Mouse (Mus musculus): ENCODE data around the gene Hoxc11. TPM values are rescaled to one million over a fixed set of nuclear protein-coding genes. Genes with fewer than 3 reads are reported as not detected.
A peak's percentile ranks its signal among the peaks of the same experiment; 100 is the strongest.

The Hoxc11 gene
- polyA plus RNA-seq, 1 experiment from 2014 or later: not detected

DNA sequence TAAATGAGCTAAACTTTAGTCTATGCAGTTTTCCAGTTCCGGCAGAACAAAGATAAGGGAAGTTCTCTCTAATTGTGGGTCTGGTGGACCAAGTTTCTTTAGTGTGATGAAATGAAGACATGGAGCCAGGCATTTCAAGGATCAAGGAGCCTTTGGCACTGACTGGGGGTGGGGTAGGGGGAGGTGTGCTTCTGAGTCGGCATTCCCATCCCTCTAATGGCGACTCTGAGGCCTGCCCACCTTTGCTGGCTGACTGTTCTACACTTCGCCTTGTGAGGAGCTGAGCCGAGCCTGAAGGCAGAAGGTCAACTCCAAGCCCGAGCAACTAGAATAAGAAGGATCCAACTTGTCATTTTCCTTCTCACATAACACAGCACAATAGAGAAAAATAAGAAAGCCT, 7.5 kb downstream of the Hoxc11 start:
- no peak overlapping the region for H3K4me3 ChIP-seq
- H3K27ac ChIP-seq: no peak overlapping the region
- no peak overlapping the region for H3K9ac ChIP-seq
- H3K27me3 ChIP-seq (replicated peaks): peaks cover 93% of the 10 kb centered on the region
- WGBS: 2% methylated on average over 6 of the region's 6 CpGs
- ATAC-seq (replicated peaks): no peak
- no peaks in the 10 kb centered on the region for H3K9me3 ChIP-seq
- peaks cover 5% of the 10 kb centered on the region; the same call in 1 of the 2 replicates for H3K4me1 ChIP-seq
- no peak overlapping the region for H3K4me2 ChIP-seq
- no peaks in the 10 kb centered on the region for H3K36me3 ChIP-seq (replicated peaks)

DNA sequence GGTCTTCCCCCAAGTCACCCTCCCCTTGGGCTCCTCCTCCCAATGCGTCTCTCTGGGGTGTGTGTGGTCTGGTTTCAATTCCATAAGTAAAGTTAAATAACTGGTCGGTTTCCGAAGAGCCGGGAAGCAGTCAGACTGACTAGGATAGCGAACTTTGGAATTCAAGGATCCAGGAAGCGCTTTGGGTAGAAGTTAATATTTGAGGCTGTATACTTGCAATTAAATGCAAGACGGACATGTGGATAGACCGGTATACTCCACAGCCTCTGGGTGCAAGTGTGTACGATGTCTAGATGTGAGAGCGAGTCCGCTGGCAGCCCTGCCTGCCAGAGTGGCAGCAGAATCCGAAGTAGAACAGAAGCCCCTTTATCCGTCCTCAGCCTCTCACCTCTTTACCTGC, 8.3 kb downstream of the Hoxc11 start:
- no peak for ATAC-seq (replicated peaks)
- Histone ChIP-seq H3K9me3 (no peaks in the 10 kb centered on the region), H3K27me3 (replicated peaks) (peaks cover 93% of the 10 kb centered on the region), H3K36me3 (replicated peaks) (no peaks in the 10 kb centered on the region), H3K27ac (no peak overlapping the region), H3K4me3 (no peak overlapping the region), H3K9ac (no peak overlapping the region), H3K4me2 (no peak overlapping the region), H3K4me1 (peaks cover 5% of the 10 kb centered on the region; the same call in 1 of the 2 replicates)
- WGBS: 2% methylated on average over 13 of the region's 13 CpGs

DNA sequence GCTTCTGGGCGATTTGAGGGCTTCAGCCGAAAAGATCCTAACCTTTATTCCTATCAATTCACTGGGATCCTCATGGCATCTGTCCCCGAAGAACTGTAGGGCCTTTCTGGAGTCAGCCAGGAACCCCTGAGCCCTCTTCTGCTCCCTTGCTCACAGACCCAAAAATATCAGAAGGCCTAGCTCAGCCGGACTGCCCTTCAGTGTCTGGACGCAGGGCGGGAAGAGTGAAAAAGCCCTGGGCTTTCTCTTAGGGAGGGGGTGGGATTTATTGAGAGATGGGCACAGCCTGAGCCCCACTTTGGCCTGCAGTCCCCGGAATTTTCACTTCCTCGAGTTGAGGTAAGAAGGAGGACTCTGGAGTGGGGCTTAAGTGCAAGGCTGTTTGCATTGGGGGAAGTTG, 9.0 kb downstream of the Hoxc11 start:
- Histone ChIP-seq H3K9ac (no peak overlapping the region), H3K36me3 (replicated peaks) (no peaks in the 10 kb centered on the region), H3K4me1 (peaks cover 5% of the 10 kb centered on the region; the same call in 1 of the 2 replicates), H3K27me3 (replicated peaks) (peaks cover 92% of the 10 kb centered on the region), H3K4me3 (no peak overlapping the region), H3K27ac (no peak overlapping the region), H3K9me3 (no peaks in the 10 kb centered on the region), H3K4me2 (no peak overlapping the region)
- WGBS: 3% methylated on average over 8 of the region's 8 CpGs
- ATAC-seq (replicated peaks): no peak

DNA sequence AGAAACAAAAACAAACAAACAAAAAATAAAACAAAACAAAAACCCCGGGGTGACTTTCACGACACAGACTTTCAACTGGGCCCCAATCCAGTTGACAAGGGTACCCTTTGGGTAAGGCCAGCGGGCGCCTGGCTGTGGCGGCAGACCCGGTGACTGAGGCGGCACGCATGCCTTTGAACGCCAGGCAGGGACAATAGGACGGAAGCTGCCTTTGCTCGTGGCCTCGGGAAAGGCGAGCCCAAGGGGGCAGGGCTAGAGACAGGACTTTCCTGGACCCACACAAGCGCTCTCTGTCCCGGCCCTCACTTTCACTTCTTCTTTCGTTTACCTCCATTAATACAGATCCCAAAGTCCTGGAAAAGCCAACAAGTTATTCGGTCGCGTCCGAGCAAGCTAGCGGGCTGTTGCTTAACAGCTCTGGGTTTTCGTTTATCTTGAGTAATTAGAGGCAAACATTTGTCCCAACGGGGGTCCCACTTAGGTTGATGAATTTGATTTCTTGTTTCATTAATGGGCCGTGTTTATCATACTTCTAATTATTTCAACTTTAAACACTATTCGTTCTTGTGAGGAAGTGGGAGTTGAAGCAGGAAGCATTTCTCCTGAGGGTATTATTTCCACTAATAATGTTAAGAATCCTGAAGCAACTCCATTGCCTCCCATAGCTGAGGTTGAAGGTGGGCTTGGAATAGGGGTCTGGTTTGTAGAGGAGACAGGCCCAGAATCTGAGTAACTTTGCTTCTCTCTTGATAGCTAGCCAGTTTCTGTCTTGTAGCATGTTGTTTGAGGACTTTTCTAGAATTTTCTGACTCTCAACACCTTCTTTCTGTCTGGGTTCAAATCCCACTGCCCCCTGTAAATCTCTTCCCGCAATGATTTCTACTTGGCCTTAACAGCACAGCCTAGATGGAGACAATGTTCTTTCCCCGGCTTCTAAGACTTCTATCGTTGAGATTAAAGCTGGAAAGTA, 9.7 kb downstream of the Hoxc11 start:
- Histone ChIP-seq H3K4me3 (no peak overlapping the region), H3K36me3 (replicated peaks) (no peaks in the 10 kb centered on the region), H3K4me1 (peaks cover 5% of the 10 kb centered on the region; the same call in 1 of the 2 replicates), H3K9me3 (no peaks in the 10 kb centered on the region), H3K4me2 (no peak overlapping the region), H3K27ac (no peak overlapping the region), H3K27me3 (replicated peaks) (peaks cover 92% of the 10 kb centered on the region), H3K9ac (no peak overlapping the region)
- WGBS: 2% methylated on average over 28 of the region's 28 CpGs
- ATAC-seq (replicated peaks): no peak

DNA sequence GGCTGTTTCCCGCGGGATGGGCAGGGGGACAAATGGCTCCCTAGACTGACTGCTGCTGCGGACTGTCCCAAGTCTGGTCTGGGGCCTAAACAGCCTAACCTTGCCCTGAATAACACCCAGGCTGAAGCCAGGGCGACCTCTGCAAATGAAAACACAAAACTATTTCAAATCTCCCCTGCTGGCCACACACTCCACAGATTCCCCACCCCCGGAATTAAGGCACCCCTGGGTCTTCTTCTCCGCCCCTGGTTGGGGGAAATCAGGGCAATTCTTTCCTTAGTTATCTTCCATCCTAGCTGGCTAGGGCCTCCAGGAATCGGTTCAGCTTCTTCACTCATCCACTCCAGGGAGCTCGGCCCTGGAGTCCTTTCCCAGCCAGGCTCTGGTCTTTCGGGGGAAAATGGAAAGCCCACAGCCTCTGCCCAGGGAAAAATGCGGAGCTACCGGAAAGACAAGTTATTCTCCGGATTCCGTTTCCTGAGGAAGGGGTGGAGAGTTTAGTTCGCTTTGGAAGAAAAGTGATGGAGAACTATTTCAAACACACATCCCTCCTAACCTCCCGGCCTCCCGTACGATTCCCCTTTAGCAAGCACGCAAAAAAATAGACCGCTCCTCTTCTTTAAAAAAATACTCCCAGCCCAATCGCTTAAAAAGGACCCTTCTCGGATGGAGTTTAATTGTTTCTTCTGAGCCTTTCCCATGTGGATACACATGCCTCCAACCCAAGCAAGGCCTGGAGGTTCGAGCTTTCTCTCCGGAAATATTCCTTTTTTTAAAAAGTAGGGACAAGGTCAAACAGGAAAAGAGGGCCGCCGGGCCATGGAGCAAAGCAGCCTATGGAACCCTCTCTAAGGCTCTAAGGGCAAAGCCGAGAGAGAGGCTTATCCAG, 11.0 kb downstream of the Hoxc11 start:
- H3K4me1 ChIP-seq: peaks cover 5% of the 10 kb centered on the region; the same call in 1 of the 2 replicates
- peaks cover 95% of the 10 kb centered on the region for H3K27me3 ChIP-seq (replicated peaks)
- H3K9ac ChIP-seq: no peak overlapping the region
- H3K27ac ChIP-seq: no peak overlapping the region
- no peak overlapping the region for H3K4me2 ChIP-seq
- WGBS: 3% methylated on average over 26 of the region's 26 CpGs
- H3K9me3 ChIP-seq: no peaks in the 10 kb centered on the region
- H3K36me3 ChIP-seq (replicated peaks): no peaks in the 10 kb centered on the region
- ATAC-seq (replicated peaks): no peak
- no peak overlapping the region for H3K4me3 ChIP-seq

DNA sequence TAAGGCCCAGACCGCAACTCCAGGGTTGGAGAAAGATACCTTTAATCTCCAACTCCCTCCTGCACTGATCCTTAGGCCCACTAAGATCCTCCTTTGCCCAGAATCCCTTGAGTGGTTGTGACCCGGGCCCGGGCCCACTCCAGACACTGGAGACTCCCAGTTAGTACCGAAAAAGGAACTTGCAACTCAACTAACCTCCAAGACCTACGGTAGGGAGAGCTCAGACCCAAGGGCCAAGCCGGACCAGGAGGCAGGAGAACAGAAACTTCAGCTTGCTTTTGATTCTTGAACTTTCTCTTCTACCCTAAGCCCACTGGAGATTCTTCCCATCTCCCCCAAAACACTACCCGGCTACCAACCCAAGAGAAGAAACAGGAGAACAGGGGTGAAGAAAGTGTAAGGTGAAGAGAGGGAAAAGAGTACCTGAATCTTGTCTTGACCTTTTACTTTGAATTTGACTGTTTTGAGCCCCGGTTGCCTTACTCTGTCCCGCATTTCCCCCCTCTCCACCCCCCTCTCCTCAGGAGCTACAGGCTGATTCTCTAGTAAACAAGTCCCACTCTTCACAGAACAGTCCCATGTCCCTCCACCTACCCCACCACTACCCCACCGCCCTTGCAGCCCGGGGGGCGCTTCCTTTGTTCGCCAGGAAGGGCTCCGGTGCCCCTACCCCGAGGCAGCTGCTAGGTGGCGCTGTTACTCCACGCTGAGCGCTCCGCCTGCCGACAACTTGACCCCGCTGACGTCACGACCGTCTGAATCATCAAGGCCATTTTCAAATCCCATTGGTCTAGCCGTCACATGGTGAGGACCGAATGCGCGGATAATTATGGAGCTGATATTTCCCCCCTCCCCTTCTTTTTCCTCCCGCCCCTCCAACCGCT, 11.9 kb downstream of the Hoxc11 start:
- Histone ChIP-seq H3K9ac (no peak overlapping the region), H3K9me3 (no peaks in the 10 kb centered on the region), H3K36me3 (replicated peaks) (no peaks in the 10 kb centered on the region), H3K4me2 (peak overlapping the region; percentile 23), H3K27me3 (replicated peaks) (peaks cover 96% of the 10 kb centered on the region), H3K27ac (no peak overlapping the region), H3K4me3 (no peak overlapping the region; the same call in 1 of the 2 replicates), H3K4me1 (peaks cover 5% of the 10 kb centered on the region; the same call in 1 of the 2 replicates)
- no peak for ATAC-seq (replicated peaks)
- 3% methylated on average over 30 of the region's 30 CpGs for WGBS

DNA sequence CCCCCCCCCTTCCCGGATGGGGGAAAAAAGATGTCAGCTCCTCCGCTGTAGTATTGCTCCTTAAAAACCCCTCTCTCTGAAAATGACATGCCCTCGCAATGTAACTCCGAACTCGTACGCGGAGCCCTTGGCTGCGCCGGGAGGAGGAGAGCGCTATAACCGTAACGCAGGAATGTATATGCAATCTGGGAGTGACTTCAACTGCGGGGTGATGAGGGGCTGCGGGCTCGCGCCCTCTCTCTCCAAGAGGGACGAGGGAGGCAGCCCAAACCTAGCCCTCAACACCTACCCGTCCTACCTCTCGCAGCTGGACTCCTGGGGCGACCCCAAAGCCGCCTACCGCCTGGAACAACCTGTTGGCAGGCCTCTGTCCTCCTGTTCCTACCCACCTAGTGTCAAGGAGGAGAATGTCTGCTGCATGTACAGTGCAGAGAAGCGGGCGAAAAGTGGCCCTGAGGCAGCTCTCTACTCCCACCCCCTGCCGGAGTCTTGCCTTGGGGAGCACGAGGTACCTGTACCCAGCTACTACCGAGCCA, 12.6 kb downstream of the Hoxc11 start, which contains the start of gene Hoxc10:
Gene Hoxc10 (plus strand): TSS at position 21 of the 536 bp plus-strand sequence.
- WGBS: 3% methylated on average over 27 of the region's 27 CpGs
- Histone ChIP-seq H3K27me3 (replicated peaks) (peaks cover 95% of the 10 kb centered on the region), H3K4me2 (peak within 1 kb of the TSS; percentile 23), H3K4me1 (peaks cover 5% of the 10 kb centered on the region; the same call in 1 of the 2 replicates), H3K27ac (no peak within 1 kb of the TSS), H3K36me3 (replicated peaks) (no peaks in the 10 kb centered on the region), H3K9me3 (no peaks in the 10 kb centered on the region), H3K4me3 (no peak within 1 kb of the TSS; the same call in 1 of the 2 replicates), H3K9ac (no peak within 1 kb of the TSS)
- ATAC-seq (replicated peaks): no peak

DNA sequence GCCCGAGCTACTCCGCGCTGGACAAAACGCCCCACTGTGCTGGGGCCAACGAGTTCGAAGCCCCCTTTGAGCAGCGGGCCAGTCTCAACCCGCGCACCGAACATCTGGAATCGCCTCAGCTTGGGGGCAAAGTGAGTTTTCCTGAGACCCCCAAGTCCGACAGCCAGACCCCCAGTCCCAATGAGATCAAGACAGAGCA, 13.0 kb downstream of the Hoxc11 start, which contains the start of gene Hoxc5:
Gene Hoxc5 (plus strand): TSS at position 132 of the 199 bp plus-strand sequence.
- Histone ChIP-seq H3K4me3 (no peak within 1 kb of the TSS; the same call in 1 of the 2 replicates), H3K27me3 (replicated peaks) (peaks cover 97% of the 10 kb centered on the region), H3K4me1 (peaks cover 5% of the 10 kb centered on the region; the same call in 1 of the 2 replicates), H3K27ac (no peak within 1 kb of the TSS), H3K9ac (no peak within 1 kb of the TSS), H3K36me3 (replicated peaks) (no peaks in the 10 kb centered on the region), H3K9me3 (no peaks in the 10 kb centered on the region), H3K4me2 (peak within 1 kb of the TSS; percentile 23)
- ATAC-seq (replicated peaks): no peak
- WGBS: 6% methylated on average over 12 of the region's 12 CpGs

DNA sequence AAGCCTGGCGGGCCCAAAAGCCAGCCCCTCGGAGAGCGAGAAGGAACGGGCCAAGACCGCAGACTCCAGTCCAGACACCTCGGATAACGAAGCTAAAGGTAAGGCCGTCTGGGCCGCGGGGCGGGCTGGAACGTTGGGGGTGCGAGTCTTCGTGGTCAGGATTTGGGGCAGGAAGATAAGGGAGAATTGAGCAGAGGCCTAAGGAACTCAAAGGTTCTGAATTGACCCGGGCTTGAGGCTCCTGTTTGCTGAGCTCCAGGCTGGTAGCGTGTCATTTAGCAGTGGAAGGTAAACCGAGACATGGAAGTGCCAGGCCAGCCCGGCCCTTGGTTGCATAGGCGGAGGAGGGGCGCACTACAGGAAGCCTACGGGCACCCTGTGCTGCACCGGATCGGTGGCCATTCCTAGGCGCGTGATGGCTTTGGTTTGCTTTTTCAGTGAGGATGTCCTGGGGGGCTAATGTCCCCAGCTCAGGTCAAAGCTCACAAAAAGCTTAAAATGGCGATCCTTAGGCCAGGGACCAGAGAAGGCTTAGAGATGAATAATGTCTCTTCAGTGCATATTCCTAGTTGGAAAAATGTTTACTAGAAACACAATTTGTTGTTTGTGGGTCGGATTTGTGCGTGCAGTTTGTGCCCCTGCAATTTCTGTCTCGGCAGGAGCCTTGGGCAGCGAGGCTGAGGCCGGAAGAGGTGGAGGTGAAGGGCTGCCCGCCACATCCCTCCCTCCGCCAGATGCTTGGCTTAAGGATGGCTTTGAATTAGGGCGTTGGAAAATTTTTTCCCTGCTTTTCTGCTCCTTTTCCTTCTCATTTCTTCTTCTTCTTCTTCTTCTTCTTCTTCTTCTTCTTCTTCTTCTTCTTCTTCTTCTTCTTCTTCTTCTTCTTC, 13.5 kb downstream of the Hoxc11 start:
- no peak overlapping the region for H3K27ac ChIP-seq
- H3K4me3 ChIP-seq: no peak overlapping the region
- peaks cover 97% of the 10 kb centered on the region for H3K27me3 ChIP-seq (replicated peaks)
- 2% methylated on average over 34 of the region's 34 CpGs for WGBS
- H3K4me1 ChIP-seq: peaks cover 5% of the 10 kb centered on the region; the same call in 1 of the 2 replicates
- no peaks in the 10 kb centered on the region for H3K36me3 ChIP-seq (replicated peaks)
- H3K4me2 ChIP-seq: no peak overlapping the region
- H3K9ac ChIP-seq: no peak overlapping the region
- no peak for ATAC-seq (replicated peaks)
- no peaks in the 10 kb centered on the region for H3K9me3 ChIP-seq

DNA sequence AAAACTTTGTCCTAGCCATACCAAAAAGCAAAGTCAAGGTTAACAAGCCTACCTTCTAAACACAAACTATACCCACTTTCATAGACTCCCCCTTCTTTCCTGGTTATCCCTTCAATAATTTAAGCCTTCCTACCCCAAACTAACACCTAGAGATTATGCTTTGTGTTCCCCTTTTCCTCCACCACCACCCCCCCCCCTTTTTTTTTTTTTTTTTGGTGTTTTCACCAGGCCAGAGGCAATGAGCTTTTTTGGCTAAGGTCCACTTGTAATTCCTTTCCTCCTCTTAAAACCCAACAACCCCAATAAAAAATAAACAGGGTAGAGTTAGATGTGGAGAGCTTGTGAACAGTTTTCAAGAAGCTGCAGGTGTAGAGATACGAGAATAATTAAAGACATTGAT, 15.1 kb downstream of the Hoxc11 start:
- no peak overlapping the region for H3K27ac ChIP-seq
- ATAC-seq (replicated peaks): no peak
- no peak overlapping the region for H3K9ac ChIP-seq
- H3K36me3 ChIP-seq (replicated peaks): no peaks in the 10 kb centered on the region
- peaks cover 5% of the 10 kb centered on the region; the same call in 1 of the 2 replicates for H3K4me1 ChIP-seq
- H3K27me3 ChIP-seq (replicated peaks): peaks cover 97% of the 10 kb centered on the region
- H3K9me3 ChIP-seq: no peaks in the 10 kb centered on the region
- H3K4me2 ChIP-seq: no peak overlapping the region
- no peak overlapping the region for H3K4me3 ChIP-seq
- WGBS: 37% methylated on average over 1 of the region's 1 CpGs
